Mouse (Mus musculus): ENCODE measurements around the gene Mad1l1. TPM values are rescaled to one million over a fixed set of nuclear protein-coding genes. Genes with fewer than 3 reads are reported as not detected.

Gene Mad1l1
- polyA plus RNA-seq, 1 experiment from 2014 or later = 21.0 TPM

DNA sequence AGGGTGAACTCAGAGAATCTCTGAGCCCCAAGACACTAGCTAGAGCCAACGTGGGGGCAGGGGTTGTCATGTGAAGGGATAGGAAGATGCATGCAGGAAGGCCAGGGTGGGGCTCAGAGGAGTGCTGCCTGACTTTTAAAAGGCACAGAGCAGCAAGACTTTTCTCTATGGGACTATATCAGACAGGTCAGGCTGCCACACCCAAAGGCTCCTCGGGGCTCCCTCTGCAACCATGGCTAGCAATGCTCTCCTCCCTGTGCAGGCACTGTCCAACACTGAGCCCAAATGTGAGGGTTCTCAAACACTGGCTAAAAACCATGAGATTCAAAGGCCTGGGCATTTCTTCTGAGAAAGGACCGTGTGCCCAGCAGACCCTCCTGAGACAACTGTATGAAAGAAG lies 82.5 kb downstream of the Mad1l1 start:
- 32% methylated on average over 3 of the region's 3 CpGs for WGBS (ENCODE audit: insufficient replicate concordance)
- ATAC-seq (ENCODE audit: insufficient read depth) = no peak
- no peaks in the 10 kb centered on the region for H3K27me3 ChIP-seq
- no peaks in the 10 kb centered on the region for H3K36me3 ChIP-seq (replicated peaks)
- no peak overlapping the region for H3K4me2 ChIP-seq
- H3K4me3 ChIP-seq (replicated peaks) = no peak overlapping the region
- no peak overlapping the region for H3K9ac ChIP-seq
- H3K27ac ChIP-seq (replicated peaks) = no peak overlapping the region
- peaks cover 7% of the 10 kb centered on the region; the same call in 1 of the 2 replicates for H3K4me1 ChIP-seq (replicated peaks)
- H3K9me3 ChIP-seq (replicated peaks) = no peaks in the 10 kb centered on the region

DNA sequence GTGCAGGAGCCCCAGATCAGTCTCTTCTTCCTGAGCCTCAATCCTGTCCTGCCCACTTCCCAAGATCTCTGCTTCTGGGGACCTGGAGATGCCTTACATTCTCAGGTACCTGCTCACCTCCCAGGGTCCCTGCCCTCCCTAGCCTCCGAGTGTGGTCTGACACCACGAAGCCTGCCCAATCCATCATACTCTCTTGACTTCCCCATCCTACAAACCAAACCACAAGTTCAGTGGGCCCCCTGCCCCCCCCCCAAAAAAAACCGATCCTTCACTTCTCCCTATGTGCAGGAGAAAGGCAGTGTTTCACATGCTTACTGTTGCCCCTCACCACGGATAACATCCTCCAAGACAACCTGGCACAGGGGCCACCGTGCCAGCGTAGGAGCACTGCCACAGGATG lies 90.5 kb downstream of the Mad1l1 start:
- 30% methylated on average over 6 of the region's 6 CpGs for WGBS (ENCODE audit: insufficient replicate concordance)
- H3K27me3 ChIP-seq = no peaks in the 10 kb centered on the region
- H3K4me1 ChIP-seq (replicated peaks) = no peaks in the 10 kb centered on the region; the same call in 1 of the 2 replicates
- no peak for ATAC-seq (ENCODE audit: insufficient read depth)
- H3K36me3 ChIP-seq (replicated peaks) = no peaks in the 10 kb centered on the region
- no peaks in the 10 kb centered on the region for H3K9me3 ChIP-seq (replicated peaks)
- no peak overlapping the region for H3K27ac ChIP-seq (replicated peaks)
- no peak overlapping the region for H3K4me3 ChIP-seq (replicated peaks)
- no peak overlapping the region for H3K4me2 ChIP-seq
- H3K9ac ChIP-seq = no peak overlapping the region

DNA sequence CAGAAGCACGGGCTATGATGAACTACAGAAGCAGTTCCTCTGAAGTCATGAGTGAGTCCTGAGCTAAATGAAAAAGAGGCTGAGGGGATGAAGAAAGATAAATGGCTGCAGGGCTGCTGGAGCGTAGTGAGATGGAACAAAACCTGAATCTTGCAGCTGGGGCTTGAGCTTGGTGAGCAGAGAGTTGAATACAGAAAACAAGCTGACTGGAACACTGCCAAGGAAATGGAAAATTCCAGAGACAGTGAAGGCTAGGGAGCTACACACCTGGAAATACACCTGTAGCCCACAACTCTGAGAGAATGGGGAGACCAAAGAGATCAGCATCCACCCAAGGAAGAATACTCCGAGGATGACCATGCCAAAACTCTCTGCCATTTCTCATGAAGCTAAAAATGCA lies 93.0 kb downstream of the Mad1l1 start:
- no peaks in the 10 kb centered on the region for H3K36me3 ChIP-seq (replicated peaks)
- WGBS (ENCODE audit: insufficient replicate concordance) = 67% methylated on average over 3 of the region's 3 CpGs
- no peak overlapping the region for H3K4me2 ChIP-seq

DNA sequence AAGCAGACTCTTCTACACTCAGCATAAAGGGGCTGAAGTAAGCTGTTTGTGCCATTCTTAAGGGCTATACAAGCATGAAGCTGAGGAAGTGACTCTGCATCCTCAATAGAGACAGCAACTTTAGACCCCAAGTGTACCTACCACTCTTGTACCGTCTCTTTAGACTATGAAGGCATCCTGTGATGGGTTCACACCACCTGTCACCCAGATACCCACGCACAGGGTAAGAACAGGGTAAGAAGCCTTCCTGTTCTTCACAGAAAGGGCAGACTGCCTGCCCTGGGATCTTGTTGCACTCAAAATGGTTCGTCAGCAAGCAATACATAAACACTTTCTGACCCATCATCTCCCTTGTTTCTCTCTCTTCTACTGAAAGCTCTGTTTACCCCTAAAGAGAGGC lies 94.5 kb downstream of the Mad1l1 start:
- 66% methylated on average over 3 of the region's 3 CpGs for WGBS (ENCODE audit: insufficient replicate concordance)
- Histone ChIP-seq H3K27me3 (no peaks in the 10 kb centered on the region), H3K36me3 (replicated peaks) (no peaks in the 10 kb centered on the region), H3K9ac (no peak overlapping the region), H3K27ac (replicated peaks) (no peak overlapping the region), H3K9me3 (replicated peaks) (no peaks in the 10 kb centered on the region), H3K4me2 (no peak overlapping the region), H3K4me1 (replicated peaks) (no peaks in the 10 kb centered on the region; the same call in 1 of the 2 replicates), H3K4me3 (replicated peaks) (no peak overlapping the region)
- ATAC-seq (ENCODE audit: insufficient read depth) = no peak

More for the DNA sequence above, 93.0 kb downstream of the Mad1l1 start:
- Histone ChIP-seq H3K9ac (no peak overlapping the region), H3K9me3 (replicated peaks) (no peaks in the 10 kb centered on the region), H3K4me1 (replicated peaks) (no peaks in the 10 kb centered on the region; the same call in 1 of the 2 replicates), H3K4me3 (replicated peaks) (no peak overlapping the region), H3K27ac (replicated peaks) (no peak overlapping the region), H3K27me3 (no peaks in the 10 kb centered on the region)
- ATAC-seq (ENCODE audit: insufficient read depth) = no peak

DNA sequence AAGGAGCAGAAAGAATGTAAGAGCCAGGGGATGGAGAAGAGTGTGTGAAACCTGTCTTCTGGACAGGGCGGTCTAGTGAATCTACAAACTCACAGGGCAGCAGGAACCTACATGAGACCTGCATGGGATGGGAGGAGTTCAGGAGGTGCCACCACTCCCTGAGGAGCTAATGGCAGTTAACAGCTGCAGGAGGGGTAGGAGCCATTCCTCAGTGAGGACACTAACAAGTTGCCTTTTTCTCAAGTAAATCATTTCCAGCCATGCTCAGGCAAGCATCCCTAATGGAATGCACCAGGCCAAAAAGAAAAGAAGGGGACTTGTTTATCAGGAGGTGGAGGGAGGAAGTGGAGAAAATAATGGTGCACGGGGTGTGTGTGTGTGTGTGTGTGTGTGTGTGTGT lies 95.5 kb downstream of the Mad1l1 start:
- Histone ChIP-seq H3K4me2 (no peak overlapping the region), H3K27me3 (no peaks in the 10 kb centered on the region), H3K4me1 (replicated peaks) (no peaks in the 10 kb centered on the region; the same call in 1 of the 2 replicates), H3K27ac (replicated peaks) (no peak overlapping the region), H3K9me3 (replicated peaks) (no peaks in the 10 kb centered on the region), H3K36me3 (replicated peaks) (no peaks in the 10 kb centered on the region), H3K9ac (no peak overlapping the region), H3K4me3 (replicated peaks) (no peak overlapping the region)
- 68% methylated on average over 2 of the region's 2 CpGs for WGBS (ENCODE audit: insufficient replicate concordance)
- no peak for ATAC-seq (ENCODE audit: insufficient read depth)

DNA sequence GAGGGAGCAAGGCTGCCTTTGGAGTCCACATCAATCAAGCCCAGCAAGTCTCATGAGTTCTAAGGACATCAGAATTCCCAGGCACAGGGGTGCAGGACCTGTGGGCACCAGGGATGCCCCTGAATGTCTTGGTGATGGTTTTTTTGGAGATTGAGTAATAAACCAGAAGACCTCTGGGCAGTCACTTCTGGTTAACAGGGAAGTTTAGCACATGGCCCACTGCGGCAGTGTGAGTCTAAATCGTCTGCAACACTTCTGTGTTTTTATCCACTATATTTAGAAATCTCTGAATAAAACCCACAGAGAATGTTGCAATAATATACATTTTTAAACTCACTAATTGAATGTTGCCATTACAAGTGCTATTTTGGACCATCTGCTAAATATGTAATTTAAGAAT lies 96.2 kb downstream of the Mad1l1 start:
- H3K27me3 ChIP-seq = no peaks in the 10 kb centered on the region
- WGBS (ENCODE audit: insufficient replicate concordance) = 68% methylated on average over 2 of the region's 2 CpGs
- H3K9ac ChIP-seq = no peak overlapping the region
- no peak overlapping the region for H3K27ac ChIP-seq (replicated peaks)
- H3K4me3 ChIP-seq (replicated peaks) = no peak overlapping the region
- H3K4me1 ChIP-seq (replicated peaks) = no peaks in the 10 kb centered on the region; the same call in 1 of the 2 replicates
- no peaks in the 10 kb centered on the region for H3K9me3 ChIP-seq (replicated peaks)
- H3K36me3 ChIP-seq (replicated peaks) = no peaks in the 10 kb centered on the region
- no peak for ATAC-seq (ENCODE audit: insufficient read depth)
- no peak overlapping the region for H3K4me2 ChIP-seq

DNA sequence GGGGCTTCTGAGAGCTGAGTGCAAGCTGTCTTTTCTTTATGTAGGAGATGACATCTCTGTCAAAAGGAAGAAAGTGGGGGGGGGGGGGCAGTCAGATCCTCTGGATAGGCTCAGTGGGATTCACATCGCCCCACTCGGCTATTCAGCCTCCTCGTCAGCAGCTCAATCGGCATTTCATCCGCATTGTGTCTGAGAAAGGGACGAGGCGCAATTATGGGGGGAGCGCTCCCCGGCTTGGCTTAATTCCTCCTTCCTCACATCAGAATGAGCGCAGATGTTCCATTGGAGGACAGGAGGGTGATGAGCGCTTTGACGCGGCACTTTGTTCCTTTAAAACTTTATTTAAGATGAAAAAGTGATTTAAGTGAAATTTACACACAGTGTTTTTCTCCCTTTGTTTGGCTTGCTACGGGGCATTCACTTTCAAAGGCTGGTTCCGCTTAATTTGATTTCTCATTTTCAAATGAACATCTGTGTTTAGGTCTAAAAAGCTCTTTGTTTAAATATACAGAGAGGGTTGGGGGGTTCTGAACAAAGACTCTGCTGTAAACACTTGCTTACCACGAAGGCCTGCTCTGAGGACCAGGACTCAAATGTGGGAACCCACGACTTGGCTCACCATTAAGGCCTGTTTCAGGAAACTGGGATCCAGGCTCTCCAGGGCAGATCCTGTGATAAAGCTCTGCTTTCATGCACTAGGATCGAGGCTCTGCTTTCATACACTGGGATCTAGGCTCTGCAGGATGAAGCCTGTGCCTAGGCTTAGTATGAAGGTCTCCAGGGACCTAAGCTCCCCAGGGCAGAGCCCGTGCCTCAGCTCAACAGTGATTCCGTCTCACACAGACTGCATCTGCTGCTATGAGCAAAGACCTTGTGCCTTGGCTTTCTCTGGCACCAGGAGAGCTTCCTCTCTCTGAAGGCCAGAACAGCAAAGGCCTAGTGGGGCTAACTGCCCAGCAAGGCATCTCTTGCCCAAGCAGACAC lies 98.0 kb downstream of the Mad1l1 start:
- Histone ChIP-seq H3K4me2 (no peak overlapping the region), H3K27ac (replicated peaks) (no peak overlapping the region), H3K36me3 (replicated peaks) (no peaks in the 10 kb centered on the region), H3K27me3 (no peaks in the 10 kb centered on the region), H3K4me1 (replicated peaks) (no peaks in the 10 kb centered on the region), H3K9me3 (replicated peaks) (no peaks in the 10 kb centered on the region), H3K4me3 (replicated peaks) (no peak overlapping the region), H3K9ac (no peak overlapping the region)
- 83% methylated on average over 20 of the region's 20 CpGs for WGBS (ENCODE audit: insufficient replicate concordance)
- ATAC-seq (ENCODE audit: insufficient read depth) = no peak

DNA sequence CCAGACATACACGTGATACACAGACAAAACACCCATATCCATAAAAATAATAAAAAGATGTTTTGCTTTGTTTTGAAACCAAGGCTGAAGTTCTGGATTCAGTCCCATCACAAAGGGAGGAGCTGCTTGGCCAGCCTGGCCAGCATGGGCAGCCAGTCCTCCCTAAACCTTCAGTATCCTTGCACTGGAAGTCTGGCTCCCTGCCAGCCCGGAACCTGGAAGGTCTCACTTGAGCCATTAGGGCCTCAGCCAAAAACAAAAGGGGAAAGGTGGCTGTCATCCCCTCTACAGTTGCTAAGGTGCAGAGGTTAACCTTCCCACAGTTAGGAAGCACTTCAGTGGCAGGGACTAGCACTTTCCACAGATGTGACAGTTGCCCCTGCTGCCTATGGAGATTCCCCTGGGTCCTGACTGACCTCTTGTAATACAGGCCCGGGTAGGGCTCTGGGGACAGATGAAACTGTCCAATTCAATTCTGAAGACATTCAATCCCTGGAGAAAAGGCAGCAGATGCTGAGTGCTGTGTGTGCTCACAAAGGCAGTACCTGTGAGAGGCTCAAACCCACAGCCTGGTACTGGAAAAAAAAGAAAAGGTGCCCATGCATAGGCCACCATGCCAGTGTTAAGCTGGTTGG lies 100.2 kb downstream of the Mad1l1 start:
- Histone ChIP-seq H3K9me3 (replicated peaks) (no peaks in the 10 kb centered on the region), H3K4me1 (replicated peaks) (no peaks in the 10 kb centered on the region), H3K4me2 (no peak overlapping the region), H3K9ac (no peak overlapping the region), H3K4me3 (replicated peaks) (no peak overlapping the region), H3K27me3 (no peaks in the 10 kb centered on the region), H3K27ac (replicated peaks) (no peak overlapping the region), H3K36me3 (replicated peaks) (no peaks in the 10 kb centered on the region)
- 69% methylated on average over 3 of the region's 3 CpGs for WGBS (ENCODE audit: insufficient replicate concordance)
- no peak for ATAC-seq (ENCODE audit: insufficient read depth)

DNA sequence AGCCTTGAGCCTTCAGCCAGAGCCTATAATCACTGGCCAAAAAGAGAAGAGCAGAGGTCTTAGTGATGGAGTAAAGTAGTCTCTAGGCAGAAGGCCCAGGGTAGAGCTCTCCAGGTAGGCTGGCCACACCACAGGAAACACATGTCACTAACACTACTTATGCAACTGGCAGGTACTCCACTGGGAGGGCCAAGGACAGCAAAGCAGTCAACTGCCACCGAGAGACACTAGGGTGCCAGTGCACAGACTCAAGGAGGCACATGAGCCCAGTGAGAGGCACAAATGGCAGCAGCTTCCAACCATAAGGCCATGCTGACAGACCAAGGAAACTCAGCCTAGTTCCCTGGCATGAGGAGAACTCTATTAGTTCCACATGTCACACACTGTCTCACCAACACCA lies 102.1 kb downstream of the Mad1l1 start:
- Histone ChIP-seq H3K4me1 (replicated peaks) (no peaks in the 10 kb centered on the region), H3K4me2 (no peak overlapping the region), H3K9me3 (replicated peaks) (no peaks in the 10 kb centered on the region), H3K27me3 (no peaks in the 10 kb centered on the region), H3K9ac (no peak overlapping the region), H3K4me3 (replicated peaks) (no peak overlapping the region), H3K36me3 (replicated peaks) (no peaks in the 10 kb centered on the region), H3K27ac (replicated peaks) (no peak overlapping the region)
- WGBS (ENCODE audit: insufficient replicate concordance) = 65% methylated on average over 1 of the region's 1 CpGs
- ATAC-seq (ENCODE audit: insufficient read depth) = no peak

DNA sequence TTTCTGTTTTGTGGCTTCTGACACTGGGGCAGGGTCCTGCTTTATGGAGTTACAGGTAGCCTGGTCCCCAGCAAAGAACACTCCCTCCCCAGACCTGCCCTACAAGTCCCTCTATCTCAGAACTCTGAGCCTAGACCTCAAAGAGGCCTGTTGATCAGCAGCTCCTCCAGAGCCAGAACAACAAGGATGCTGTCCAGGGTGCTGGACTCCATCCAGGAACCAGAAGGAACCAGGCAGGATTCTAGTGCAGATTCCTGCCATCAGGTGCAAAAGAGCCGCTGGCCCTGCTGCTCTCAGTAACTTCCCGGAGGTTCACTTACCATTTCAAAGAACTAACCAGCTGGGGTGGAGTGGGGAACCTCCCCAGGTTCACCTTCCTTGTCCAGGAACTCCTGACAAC lies 103.5 kb downstream of the Mad1l1 start:
- Histone ChIP-seq H3K27me3 (no peaks in the 10 kb centered on the region), H3K4me1 (replicated peaks) (no peaks in the 10 kb centered on the region), H3K27ac (replicated peaks) (no peak overlapping the region), H3K9ac (no peak overlapping the region), H3K4me2 (no peak overlapping the region), H3K9me3 (replicated peaks) (no peaks in the 10 kb centered on the region), H3K4me3 (replicated peaks) (no peak overlapping the region), H3K36me3 (replicated peaks) (no peaks in the 10 kb centered on the region)
- WGBS (ENCODE audit: insufficient replicate concordance) = 57% methylated on average over 2 of the region's 2 CpGs
- ATAC-seq (ENCODE audit: insufficient read depth) = no peak

DNA sequence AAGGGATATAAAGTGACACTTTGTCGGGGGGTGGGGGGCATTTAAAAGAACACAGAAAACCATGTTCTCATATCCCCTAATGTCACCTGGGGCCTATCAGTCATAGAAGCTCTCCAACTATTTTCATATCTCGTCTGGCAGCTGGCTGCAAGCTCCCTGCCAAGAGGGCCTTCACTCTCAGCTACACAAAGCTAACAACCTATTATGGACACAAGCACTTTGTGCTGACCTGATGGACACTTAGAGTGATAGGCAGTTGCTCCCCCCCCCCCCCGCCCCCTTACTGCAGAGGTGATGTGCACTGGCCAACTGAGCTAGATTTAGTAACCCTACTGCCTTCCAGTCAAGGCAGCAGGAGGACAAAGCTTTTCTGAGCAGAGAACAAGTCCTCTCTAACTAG lies 104.3 kb downstream of the Mad1l1 start:
- WGBS (ENCODE audit: insufficient replicate concordance) = 47% methylated on average over 3 of the region's 3 CpGs
- no peak overlapping the region for H3K27ac ChIP-seq (replicated peaks)
- no peak overlapping the region for H3K9ac ChIP-seq
- H3K4me2 ChIP-seq = no peak overlapping the region
- no peaks in the 10 kb centered on the region for H3K4me1 ChIP-seq (replicated peaks)
- no peak for ATAC-seq (ENCODE audit: insufficient read depth)
- no peaks in the 10 kb centered on the region for H3K9me3 ChIP-seq (replicated peaks)
- no peaks in the 10 kb centered on the region for H3K36me3 ChIP-seq (replicated peaks)
- H3K4me3 ChIP-seq (replicated peaks) = no peak overlapping the region
- no peaks in the 10 kb centered on the region for H3K27me3 ChIP-seq
